Mouse (Mus musculus) right cerebral cortex, adult 2 months (tissue): ENCODE measurements around the gene Fam198b.

Experiments
- DNase-seq, 2 experiments: peaks; one replicate each; pipeline ENCODE4 v3.0.0; 2021 to 2022; ENCODE audit warnings: low spot score in 2 of 2

Fam198b gene

GRCm38 (mm10) chr3:79884305-79884704 lies at the start of gene Fam198b:
Gene Fam198b (plus strand): TSS chr3:79884533.
- DNase-seq: no peak

GRCm38 (mm10) chr3:79838751-79839150 lies 45.6 kb upstream of the Fam198b start:
- DNase-seq: no peak

- no peak for DNase-seq
Observed at GRCm38 (mm10) chr3:79841475-79841874, 42.9 kb upstream of the Fam198b start.

DNA sequence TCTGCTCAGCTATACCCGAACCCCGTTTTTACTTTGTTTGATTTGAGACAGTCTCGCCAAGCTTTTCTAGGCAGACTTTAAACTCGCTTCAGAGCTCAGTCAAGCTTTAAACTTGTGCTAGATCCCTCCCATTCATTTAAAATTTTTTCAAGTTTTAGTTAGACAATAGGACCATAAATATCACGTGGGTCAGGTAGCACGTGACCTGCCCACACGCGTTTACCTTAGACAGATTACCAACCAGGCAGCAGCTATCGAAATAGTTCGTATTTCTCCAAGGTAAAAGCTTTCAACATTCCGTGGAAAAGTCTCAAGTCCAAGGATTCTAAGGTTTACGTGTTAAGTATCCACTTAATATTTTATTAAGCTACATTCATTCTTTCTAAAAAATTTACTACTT lies 42.2 kb upstream of the Fam198b start:
- no peak for DNase-seq

DNA sequence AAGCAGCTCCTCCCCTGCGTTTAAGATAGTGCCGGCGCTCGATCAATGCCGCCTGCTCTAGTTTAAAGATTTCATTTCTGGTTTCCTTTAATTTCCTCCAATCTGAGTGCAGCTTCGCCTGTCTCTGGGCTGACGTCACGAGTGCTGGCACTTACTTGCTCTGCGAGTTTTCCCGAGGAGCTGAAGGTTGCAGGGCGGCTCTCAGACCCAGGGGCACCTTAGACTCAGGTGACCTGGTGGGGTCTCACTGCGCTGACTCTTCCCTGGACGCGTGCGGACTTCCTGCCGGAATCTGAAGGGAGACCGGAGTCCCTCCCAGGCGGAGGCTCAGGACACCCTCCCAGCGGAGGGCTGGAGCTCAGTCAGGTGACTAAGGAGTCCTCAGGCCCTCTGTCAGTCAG lies 41.7 kb upstream of the Fam198b start:
- peak; percentile 61 to 82 for DNase-seq

- no peak for DNase-seq
Observed at GRCm38 (mm10) chr3:79843999-79844398, 40.3 kb upstream of the Fam198b start.

GRCm38 (mm10) chr3:79846633-79847032 lies 37.7 kb upstream of the Fam198b start:
- no peak for DNase-seq

- DNase-seq: no peak
Observed at GRCm38 (mm10) chr3:79848841-79849240, 35.5 kb upstream of the Fam198b start.

DNA sequence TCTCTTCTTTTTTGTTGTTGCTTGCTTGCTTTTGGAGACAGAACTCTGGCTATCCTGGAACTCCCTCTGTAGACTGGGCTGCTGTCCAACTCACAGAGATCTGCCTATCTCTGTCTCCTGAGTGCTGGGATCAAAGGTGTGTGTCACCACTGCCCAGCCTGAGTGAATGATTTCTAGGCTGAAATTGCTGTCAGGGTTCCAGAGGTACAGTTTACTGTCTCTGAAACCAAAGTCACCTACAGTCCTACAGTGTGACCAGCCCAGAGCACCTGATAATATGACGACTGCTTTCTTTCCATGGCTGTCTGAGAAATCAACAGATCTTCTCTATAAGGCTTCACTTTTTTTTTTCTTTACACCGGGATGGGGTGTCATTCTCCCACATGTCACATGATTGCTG lies 34.7 kb upstream of the Fam198b start:
- no peak for DNase-seq

GRCm38 (mm10) chr3:79850656-79851055 lies 33.7 kb upstream of the Fam198b start:
- DNase-seq: no peak

DNA sequence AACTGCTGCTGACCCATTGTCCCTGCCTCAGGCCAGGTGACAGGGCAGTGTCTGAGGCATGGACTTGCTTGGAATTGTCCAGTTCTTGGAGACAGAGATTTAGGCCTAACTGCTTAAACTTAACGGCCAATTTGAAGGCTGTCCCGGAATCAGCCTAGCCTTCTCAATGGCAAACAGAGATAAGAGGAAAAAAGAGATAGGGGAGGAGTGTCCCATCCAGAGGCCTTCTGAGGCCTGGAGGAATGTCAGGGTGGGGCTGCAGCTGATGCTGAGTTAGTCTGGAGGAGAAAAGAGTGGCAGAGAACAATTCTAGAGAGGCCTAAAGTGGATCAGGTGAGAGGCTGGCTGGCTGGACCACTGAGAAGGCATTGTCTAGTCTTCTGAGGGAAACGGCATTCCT lies 32.2 kb upstream of the Fam198b start:
- DNase-seq: no peak

DNA sequence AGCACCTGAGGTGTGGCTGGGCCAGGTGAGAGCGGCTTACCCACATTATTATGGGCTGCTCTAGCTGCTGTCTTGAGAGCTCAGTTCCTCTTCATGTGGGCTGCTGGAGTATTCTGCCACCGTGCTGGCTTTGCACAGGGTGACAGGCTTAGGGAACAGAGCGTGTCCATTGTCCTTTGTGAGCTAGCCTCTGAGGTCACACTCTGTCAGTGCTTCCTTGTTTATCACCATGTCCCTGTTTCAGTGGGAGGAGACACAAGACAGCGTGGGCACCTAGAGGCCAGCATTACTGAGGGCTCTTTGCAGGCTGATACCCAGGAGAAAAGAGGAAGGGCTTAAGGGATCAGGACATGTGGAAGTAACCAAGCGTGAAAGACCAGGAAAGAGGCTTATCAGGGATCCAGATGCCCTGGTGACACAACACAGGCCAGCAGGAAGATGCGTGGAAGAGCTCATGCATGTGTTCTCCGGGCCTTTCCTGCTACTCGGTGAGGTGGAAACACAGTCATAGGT lies 31.6 kb upstream of the Fam198b start, which contains the start of gene Tmem144:
Gene Tmem144 (minus strand): TSS at position 120 of the 513 bp plus-strand sequence.
- no peak for DNase-seq

- DNase-seq: no peak
Observed at GRCm38 (mm10) chr3:79857780-79858179, 26.6 kb upstream of the Fam198b start.

- no peak for DNase-seq
Observed at GRCm38 (mm10) chr3:79858221-79858620, 26.1 kb upstream of the Fam198b start.

GRCm38 (mm10) chr3:79864824-79865223 lies 19.5 kb upstream of the Fam198b start:
- DNase-seq: no peak

- no peak for DNase-seq
Observed at GRCm38 (mm10) chr3:79866089-79866488, 18.2 kb upstream of the Fam198b start.

GRCm38 (mm10) chr3:79866526-79866925 lies 17.8 kb upstream of the Fam198b start:
- DNase-seq: no peak

DNA sequence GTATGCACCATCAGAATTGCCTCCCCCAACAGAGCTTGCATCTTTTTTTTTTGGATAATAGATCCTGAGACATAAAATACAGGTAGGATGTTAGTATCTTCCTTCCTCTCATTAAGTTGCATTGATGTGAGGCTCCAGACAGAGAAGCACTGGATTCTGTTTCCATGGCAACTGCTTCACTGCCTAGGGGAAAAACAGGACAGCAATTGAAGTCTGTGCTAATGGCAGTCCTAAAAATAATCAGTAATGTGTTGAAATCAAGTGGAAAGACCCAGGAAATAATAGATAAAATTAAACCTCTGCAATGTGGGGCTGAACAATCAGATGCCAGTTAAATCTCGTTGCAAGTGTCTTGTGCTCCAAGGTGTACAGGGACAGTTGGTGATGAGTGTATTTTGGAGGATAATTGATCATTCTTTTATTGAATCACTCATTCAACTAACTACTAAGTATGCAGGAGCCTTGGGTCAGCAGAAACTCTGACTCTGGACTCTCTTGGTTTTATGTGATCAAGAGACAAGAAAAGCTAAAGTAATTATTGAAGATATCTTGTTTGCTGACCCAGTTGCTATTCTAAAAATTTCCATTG lies 17.1 kb upstream of the Fam198b start:
- peak; percentile 39 to 50 for DNase-seq

DNA sequence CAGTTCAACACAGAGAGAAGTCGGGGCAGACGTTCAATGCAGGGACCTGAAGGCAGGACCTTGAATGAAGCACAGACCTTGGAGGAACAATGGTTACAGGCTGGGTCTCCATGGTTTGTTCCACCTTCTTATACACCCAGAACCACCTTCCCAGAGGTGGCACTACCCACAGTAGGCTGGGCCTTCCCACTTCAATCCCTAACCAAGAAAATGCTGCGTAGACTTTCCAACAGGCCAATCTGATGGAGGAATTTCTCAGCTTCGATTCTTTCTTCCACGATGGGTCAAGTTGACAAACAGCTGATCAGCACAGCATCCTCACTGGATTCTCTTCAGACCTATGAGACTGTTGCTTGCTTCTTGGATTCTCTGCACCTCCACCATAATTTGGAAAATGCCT lies 8.9 kb upstream of the Fam198b start:
- no peak for DNase-seq

GRCm38 (mm10) chr3:79878350-79878749 lies 6.0 kb upstream of the Fam198b start:
- DNase-seq: no peak

DNA sequence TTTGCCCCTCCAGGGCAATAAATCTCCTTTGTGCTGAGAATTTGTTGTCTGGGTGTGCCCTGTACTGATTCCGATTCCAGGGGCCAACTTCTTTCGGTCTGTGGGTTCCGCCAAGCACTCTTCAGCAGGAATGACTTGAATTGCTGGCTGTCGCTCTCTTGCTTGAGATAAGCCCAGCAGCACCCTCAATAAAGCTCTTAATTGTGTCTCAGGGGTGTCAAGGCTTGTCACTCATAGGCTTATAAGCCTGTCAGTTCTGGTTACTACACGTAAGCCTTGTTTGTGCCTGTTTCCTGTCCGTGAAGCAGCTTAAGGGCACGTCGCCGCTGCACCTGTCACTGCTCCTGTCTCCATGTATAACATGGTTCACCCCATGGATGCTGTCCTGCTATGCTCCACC lies 5.1 kb upstream of the Fam198b start:
- DNase-seq: no peak

DNA sequence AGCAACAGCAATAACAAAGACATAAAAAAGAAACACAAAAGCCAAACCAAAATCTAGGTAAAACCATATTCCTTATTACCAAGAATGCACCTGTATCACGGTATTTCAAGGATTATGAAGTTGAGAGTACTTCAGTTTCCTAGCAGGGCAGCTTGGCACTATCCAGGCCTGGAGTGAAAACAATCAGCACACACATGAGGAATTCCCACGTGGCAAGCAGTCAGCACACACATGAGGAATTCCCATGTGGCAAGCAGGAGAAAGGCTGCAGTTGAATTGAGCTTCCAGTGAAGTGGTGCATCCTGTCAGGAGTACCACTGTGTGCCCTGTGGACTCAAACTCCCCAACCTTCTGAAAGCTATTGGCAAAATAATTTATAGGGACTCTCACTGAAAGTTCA lies 2.7 kb upstream of the Fam198b start:
- no peak for DNase-seq

GRCm38 (mm10) chr3:79883092-79883491 lies 1.2 kb upstream of the Fam198b start:
- peak; percentile 78 to 80 for DNase-seq

GRCm38 (mm10) chr3:79884761-79885189 lies 442 bp downstream of the Fam198b start:
- peak; percentile 77 to 80 for DNase-seq
